In genomic region chr1:150164890-150165596, GRCm38 (mm10) we compare ENCODE assay signal across 7 mouse cellular contexts.
DNase-seq lines count a peak whose midpoint lies in the region; ATAC-seq and TF ChIP-seq lines count a peak whose summit lies in the region.

No protein-coding gene starts in this region.

- no peaks in the 10 kb centered on the region for H3K27me3 ChIP-seq in hindbrain, embryonic 16.5 days (replicated peaks; ENCODE audit: control insufficient read depth, insufficient read depth, low read length)

- H3K36me3 ChIP-seq in hindbrain, embryonic 16.5 days (ENCODE audit: control insufficient read depth, insufficient read depth, low read length): no peaks in the 10 kb centered on the region

- TF ChIP-seq CTCF in left cerebral cortex, adult 2 months (IDR thresholded peaks at IDR 0.05): no peak

- WGBS in hindbrain, embryonic 16.5 days: 68% methylated on average over 17 of the region's 17 CpGs

- DNase-seq in left cerebral cortex, adult 2 months (ENCODE audit: extremely low spot score in 1 of 2, low spot score in 2 of 2): no peak
- DNase-seq in left cerebral cortex, adult 9 months (ENCODE audit: low spot score in 2 of 2): no peak
- peak; percentile 19 to 26 for DNase-seq in adrenal gland, postnatal 36 days
- peak; percentile 25 for DNase-seq in lung, postnatal 10 days
- no peak for DNase-seq in cerebellum, adult 18-20 months
- DNase-seq in frontal cortex, postnatal 36 days (ENCODE audit: low spot score in 2 of 2): no peak

- H3K4me1 ChIP-seq in hindbrain, embryonic 16.5 days (ENCODE audit: control insufficient read depth, insufficient read depth, low read depth, low read length): no peaks in the 10 kb centered on the region

- no peak overlapping the region for H3K9ac ChIP-seq in hindbrain, embryonic 16.5 days (ENCODE audit: low read depth, low read length)

- peak overlapping the region; percentile 16; the same call in 1 of the 2 replicates for H3K4me3 ChIP-seq in left cerebral cortex, adult 2 months
- peak overlapping the region; percentile 21 for H3K4me3 ChIP-seq in hindbrain, embryonic 16.5 days (ENCODE audit: low read length)

- peak overlapping the region; percentile 39 for H3K4me2 ChIP-seq in hindbrain, embryonic 16.5 days (ENCODE audit: low read length)

- no peak overlapping the region for H3K27ac ChIP-seq in left cerebral cortex, adult 2 months
- H3K27ac ChIP-seq in hindbrain, embryonic 16.5 days (ENCODE audit: low read depth, low read length): no peak overlapping the region

- ATAC-seq in hindbrain, embryonic 16.5 days: no peak

- H3K9me3 ChIP-seq in hindbrain, embryonic 16.5 days (ENCODE audit: control insufficient read depth, low read length): no peaks in the 10 kb centered on the region

- intact Hi-C loops in left cerebral cortex, adult 2 months (cut with DNase I): no loop called here

Comparison
In these comparisons a context has a peak if more than half of its experiments do, and no peak if none do; other contexts are left out.
1. DNase-seq: peak in adrenal gland, postnatal 36 days (2 of 2) and lung, postnatal 10 days (single experiment); none in left cerebral cortex, adult 2 months (0 of 2), left cerebral cortex, adult 9 months (0 of 2), cerebellum, adult 18-20 months (0 of 2) and frontal cortex, postnatal 36 days (0 of 2).